Mouse (Mus musculus) Muller cell, postnatal 12 days (primary cell): ENCODE measurements at regions not wholly inside any gene's neighbourhood (a gene's known extent, or its start where the extent isn't known, plus 50 kb on each side); places are given as distances from the start of the nearest gene placed in this dataset.
"Not testable (repeated sequence)": the region's sequence is repeated elsewhere in the genome, so short reads cannot be mapped to it uniquely, and the experiment has no call there.

Source experiments
- DNase-seq: peaks from one replicate; pipeline ENCODE4 v3.0.0-alpha.2; 2015; ENCODE audit errors: inconsistent ontology term

DNA sequence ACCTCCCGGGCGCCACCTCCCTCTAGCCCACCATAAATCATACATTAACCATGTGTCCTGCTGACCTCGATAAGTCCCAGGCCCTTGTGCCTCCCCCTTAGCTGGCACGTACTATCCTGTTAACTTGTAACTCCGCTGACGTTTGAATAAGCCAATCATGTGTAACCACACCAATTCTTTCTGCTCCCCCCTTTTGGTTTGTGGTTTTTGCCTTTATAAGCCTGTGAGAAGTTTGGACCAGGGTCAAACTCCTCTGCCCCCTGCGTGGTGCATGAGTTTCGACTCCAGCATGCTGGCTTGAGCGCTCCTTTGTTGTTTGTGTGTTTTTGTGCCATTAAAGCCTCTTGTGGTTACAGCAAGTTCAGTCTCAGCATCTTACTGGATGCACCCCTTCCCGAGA, 138.4 kb upstream of the Samt2 start:
- DNase-seq = not testable (repeated sequence)

DNA sequence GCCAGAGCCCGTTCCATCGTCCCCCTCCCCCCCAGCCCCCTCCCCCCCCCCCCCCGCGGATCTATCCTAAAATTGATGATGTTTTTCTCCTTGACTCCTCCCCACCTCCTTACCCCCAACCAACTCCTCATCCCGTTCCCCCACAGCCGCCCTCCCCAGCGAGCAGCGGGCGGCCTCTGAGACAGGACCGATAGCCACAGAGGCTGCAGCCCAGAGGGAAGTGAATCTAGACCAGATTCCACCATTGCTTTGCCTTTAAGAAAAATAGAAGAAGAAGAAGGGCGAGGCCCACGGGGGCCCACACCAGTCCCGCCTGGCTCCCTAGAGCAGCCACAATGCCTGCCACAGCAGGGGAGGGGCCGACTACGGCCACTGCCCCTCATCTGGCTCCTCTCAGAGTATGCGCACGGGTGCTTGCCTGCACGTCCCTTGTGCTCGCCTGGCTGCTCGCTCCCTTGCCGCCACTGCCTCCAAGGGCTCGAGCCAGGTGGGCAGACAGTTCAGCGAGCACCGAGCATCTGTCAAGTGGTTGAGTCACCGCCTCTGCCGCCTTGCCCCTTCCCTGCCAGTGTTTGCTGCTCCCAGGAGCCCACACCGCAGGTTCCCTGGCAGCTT, 134.6 kb upstream of the Samt2 start:
- peak; percentile 2 for DNase-seq

DNA sequence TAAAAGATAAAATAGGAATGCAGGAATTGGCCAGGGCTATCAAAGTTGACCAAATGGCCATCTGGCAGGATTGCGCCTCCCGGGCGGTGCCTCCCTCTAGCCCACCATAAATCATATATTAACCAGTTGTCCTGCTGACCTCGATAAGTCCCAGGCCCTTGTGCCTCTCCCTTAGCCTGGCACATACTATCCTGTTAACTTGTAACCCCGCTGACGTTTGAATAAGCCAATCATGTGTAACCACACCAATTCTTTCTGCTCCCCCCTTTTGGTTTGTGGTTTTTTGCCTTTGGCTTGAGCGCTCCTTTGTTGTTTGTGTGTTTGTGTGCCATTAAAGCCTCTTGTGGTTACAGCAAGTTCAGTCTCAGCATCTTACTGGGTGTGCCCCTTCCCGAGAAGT, 133.4 kb upstream of the Samt2 start:
- not testable (repeated sequence) for DNase-seq

DNA sequence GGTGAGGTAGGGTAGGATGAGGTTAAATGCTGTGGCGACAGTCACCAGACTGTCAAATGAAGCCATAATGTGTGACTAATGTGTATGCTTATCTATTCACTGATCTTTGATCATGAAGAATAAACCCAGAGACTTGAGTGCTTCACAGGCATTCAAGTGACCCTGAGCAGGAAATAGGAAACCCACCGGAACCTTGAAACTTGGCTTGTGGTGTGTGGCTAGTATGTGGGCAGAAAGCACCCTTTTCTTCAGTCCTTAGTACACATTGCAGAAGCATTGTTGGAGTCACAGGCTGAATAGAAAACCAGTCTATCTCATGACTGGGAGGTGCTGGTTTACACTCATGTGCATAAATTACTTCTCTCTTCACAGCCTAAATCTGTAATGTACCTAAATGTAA, 91.4 kb upstream of the Samt2 start:
- not testable (repeated sequence) for DNase-seq
